Mouse (Mus musculus) MEL (cell line): ENCODE results near the gene Hes3. TPM values are rescaled to one million over a fixed set of nuclear protein-coding genes. Genes with fewer than 3 reads are reported as not detected.

ENCODE experiments used
- DNase-seq: peaks from one replicate; pipeline ENCODE4 v3.0.0; 2011; ENCODE audit warnings: low read depth, low spot score
- H3K27ac ChIP-seq: 2 replicates; pipeline ENCODE4 v1.5.1; 2012; ENCODE audit warnings: low read depth, mild to moderate bottlenecking, control low read depth, low read length, moderate library complexity; ENCODE audit not compliant: control insufficient read depth
- H3K27me3 ChIP-seq, 2 experiments: fragments of 150-350 bp in 1 of 2; sonication (generic) in 1 of 2; 2 replicates each; pipeline ENCODE4 v1.6.1; 2012; ENCODE audit warnings: low read length in 2 of 2, mild to moderate bottlenecking in 2 of 2, improper control_type of control experiment in 1 of 2, moderate library complexity in 1 of 2; ENCODE audit not compliant: insufficient read depth in 2 of 2, control insufficient read depth in 1 of 2
- H3K36me3 ChIP-seq, 2 experiments: 2 replicates each; pipeline ENCODE4 v1.6.1; 2012 to 2014; ENCODE audit warnings: low read length in 2 of 2, improper control_type of control experiment in 1 of 2, inconsistent platforms in 1 of 2, mild to moderate bottlenecking in 1 of 2; ENCODE audit not compliant: insufficient read depth in 2 of 2, control insufficient read depth in 1 of 2
- H3K4me1 ChIP-seq, 2 experiments: fragments of 150-350 bp in 1 of 2; sonication (generic) in 1 of 2; 2 replicates each; pipeline ENCODE4 v1.6.1; 2012; ENCODE audit warnings: low read length in 2 of 2, improper control_type of control experiment in 1 of 2, mild to moderate bottlenecking in 1 of 2; ENCODE audit not compliant: insufficient read depth in 2 of 2, control insufficient read depth in 1 of 2
- H3K4me3 ChIP-seq, 2 experiments: fragments of 150-350 bp in 1 of 2; sonication (generic) in 1 of 2; 2 replicates each; pipeline ENCODE4 v1.5.1; 2012; ENCODE audit warnings: low read depth in 2 of 2, low read length in 2 of 2, mild to moderate bottlenecking in 2 of 2, moderate library complexity in 2 of 2, control low read depth in 1 of 2, improper control_type of control experiment in 1 of 2; ENCODE audit not compliant: control insufficient read depth in 1 of 2, insufficient read depth in 1 of 2
- H3K79me2 ChIP-seq: 2 replicates; pipeline ENCODE4 v1.6.1; 2012; ENCODE audit warnings: mild to moderate bottlenecking, low read length, moderate library complexity; ENCODE audit not compliant: control insufficient read depth, poor library complexity, insufficient read depth
- H3K9ac ChIP-seq: 2 replicates; pipeline ENCODE4 v1.6.1; 2012; ENCODE audit warnings: low read depth, mild to moderate bottlenecking, control low read depth, low read length, moderate library complexity; ENCODE audit not compliant: control insufficient read depth, poor library complexity, severe bottlenecking
- H3K9me3 ChIP-seq: fragments of 150-350 bp; sonication (generic); replicated peaks from 2 replicates; pipeline ENCODE4 v1.6.1; 2012; ENCODE audit warnings: mild to moderate bottlenecking, low read length, improper control_type of control experiment, moderate library complexity; ENCODE audit not compliant: insufficient read depth
- CHD2 ChIP-seq: IDR thresholded peaks from 2 replicates; pipeline ENCODE4 v1.6.1; 2011; ENCODE audit warnings: low read length, improper control_type of control experiment
- ELF1 ChIP-seq: IDR thresholded peaks from 2 replicates; pipeline ENCODE4 v1.6.1; 2014; ENCODE audit warnings: low read depth, mild to moderate bottlenecking, inconsistent platforms, low read length, improper control_type of control experiment, moderate library complexity
- ETS1 ChIP-seq: IDR thresholded peaks from 2 replicates; pipeline ENCODE4 v1.6.1; 2012; ENCODE audit warnings: low read depth, mild to moderate bottlenecking, inconsistent platforms, low read length, improper control_type of control experiment, moderate library complexity
- GABPA ChIP-seq: IDR thresholded peaks from 2 replicates; pipeline ENCODE4 v1.6.1; 2012; ENCODE audit warnings: low read depth, mild to moderate bottlenecking, inconsistent platforms, low read length, improper control_type of control experiment, moderate library complexity
- HCFC1 ChIP-seq: IDR thresholded peaks from 2 replicates; pipeline ENCODE4 v1.6.1; 2012; ENCODE audit warnings: low read depth, mild to moderate bottlenecking, inconsistent platforms, low read length, improper control_type of control experiment, moderate library complexity
- JUND ChIP-seq: IDR thresholded peaks from 2 replicates; pipeline ENCODE4 v1.6.1; 2011; ENCODE audit warnings: low read depth, mild to moderate bottlenecking, improper control_type of control experiment, low read length
- NELFE ChIP-seq: IDR thresholded peaks from 2 replicates; pipeline ENCODE4 v1.6.1; 2011; ENCODE audit warnings: low read depth, low read length, improper control_type of control experiment
- POLR2AphosphoS5 ChIP-seq: IDR thresholded peaks from 2 replicates; pipeline ENCODE4 v1.6.1; 2012; ENCODE audit warnings: low read depth, borderline replicate concordance, mild to moderate bottlenecking, inconsistent platforms, low read length, moderate library complexity, mixed read lengths
- RCOR1 ChIP-seq: IDR thresholded peaks from 2 replicates; pipeline ENCODE4 v1.6.1; 2012; ENCODE audit warnings: low read depth, mild to moderate bottlenecking, inconsistent platforms, low read length, improper control_type of control experiment
- SMC3 ChIP-seq: IDR thresholded peaks from 2 replicates; pipeline ENCODE4 v1.6.1; 2011; ENCODE audit warnings: low read depth, low read length, improper control_type of control experiment
- UBTF ChIP-seq: IDR thresholded peaks from 2 replicates; pipeline ENCODE4 v1.6.1; 2012; ENCODE audit warnings: low read depth, mild to moderate bottlenecking, inconsistent platforms, low read length, improper control_type of control experiment, moderate library complexity, borderline replicate concordance; ENCODE audit not compliant: insufficient read depth
- ZC3H11A ChIP-seq: IDR thresholded peaks from 2 replicates; pipeline ENCODE4 v1.6.1; 2012; ENCODE audit warnings: low read depth, mild to moderate bottlenecking, inconsistent platforms, low read length, improper control_type of control experiment
- ZKSCAN1 ChIP-seq: IDR thresholded peaks from 2 replicates; pipeline ENCODE4 v1.6.1; 2012; ENCODE audit warnings: low read depth, mild to moderate bottlenecking, inconsistent platforms, low read length, improper control_type of control experiment, moderate library complexity
- polyA plus RNA-seq, 2 experiments: library from polyadenylated mRNA; stranded (reverse) in 1 of 2; unstranded in 1 of 2; fragments of >175 nt in 1 of 2; fragments of >200 nt in 1 of 2; gene quantifications; 2 replicates each; pipeline versions ENCODE4 v1.2.1 to v1.2.4; 2012; ENCODE audit warnings: low replicate concordance in 2 of 2, low read depth in 1 of 2; ENCODE audit not compliant: insufficient read length in 2 of 2, insufficient read depth in 1 of 2, missing spikeins in 1 of 2
- total RNA-seq: library from RNA; depleted of rRNA; stranded (reverse); fragments of 300-350 nt; gene quantifications from 2 replicates; pipeline ENCODE4 v1.2.3, GENCODE M21; 2012

Gene Hes3
- total and polyA plus RNA-seq, 3 experiments, result 0.04 TPM; not detected in 2

DNA sequence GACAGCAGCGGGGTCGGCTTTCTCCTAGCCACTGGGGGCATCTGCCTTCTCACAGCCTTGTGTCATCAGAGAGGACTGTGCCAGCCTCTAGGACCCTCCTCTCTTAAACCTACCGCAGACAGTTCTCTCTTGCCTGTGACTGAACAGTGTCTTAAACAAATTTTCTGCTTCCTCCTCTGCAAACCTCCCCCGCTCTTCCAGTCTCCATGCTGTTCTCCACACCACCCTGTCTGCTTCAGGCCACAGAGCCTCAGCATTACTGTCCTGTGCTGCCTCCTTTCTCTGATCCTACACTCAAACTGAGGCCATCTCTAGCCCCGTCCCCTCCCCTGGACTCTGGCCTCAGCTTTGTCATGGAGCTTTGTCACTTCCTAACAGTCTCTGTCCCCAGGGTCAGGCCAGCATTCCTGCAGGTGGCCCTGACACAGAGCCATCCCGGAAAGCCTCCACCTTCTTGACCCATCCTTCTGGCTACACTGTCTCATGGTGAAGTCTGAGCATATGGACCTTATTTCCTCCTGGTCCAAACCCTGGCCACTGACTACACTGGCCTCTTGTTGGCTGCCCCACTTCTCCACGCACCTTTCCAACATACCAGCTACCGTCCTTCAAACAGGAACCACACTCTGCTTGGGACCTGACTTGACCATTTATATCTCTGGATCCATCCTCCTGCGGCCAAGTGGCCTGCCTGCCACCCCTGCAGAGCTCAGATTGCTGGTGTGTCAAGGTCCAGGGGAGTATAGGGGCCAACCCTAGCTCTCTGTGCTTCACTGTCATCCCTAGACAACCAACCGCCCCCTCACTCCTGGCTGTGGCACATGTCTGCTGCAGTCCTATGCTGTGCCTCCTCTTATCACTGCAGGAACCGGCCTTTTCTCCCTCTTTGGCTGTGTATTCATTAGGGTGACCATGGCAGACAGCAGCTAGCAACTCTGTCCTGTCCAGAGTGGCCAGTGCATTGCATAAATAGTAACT is 46.6 kb downstream of the Hes3 start:
- H3K27me3 ChIP-seq, result no peaks in the 10 kb centered on the region
- no peaks in the 10 kb centered on the region for H3K79me2 ChIP-seq
- H3K27ac ChIP-seq, result no peak overlapping the region
- TF ChIP-seq ELF1 (no peak), GABPA (no peak), POLR2AphosphoS5 (no peak)
- DNase-seq, result no peak
- H3K4me3 ChIP-seq, result no peak overlapping the region
- H3K36me3 ChIP-seq, result peaks cover 2 to 17% of the 10 kb centered on the region in 2 experiments; a peak in 3 of 4 replicates
- H3K9me3 ChIP-seq, result no peaks in the 10 kb centered on the region
- H3K4me1 ChIP-seq, result peaks cover 9 to 18% of the 10 kb centered on the region in 2 experiments; a peak in 3 of 4 replicates
- H3K9ac ChIP-seq, result no peak overlapping the region

DNA sequence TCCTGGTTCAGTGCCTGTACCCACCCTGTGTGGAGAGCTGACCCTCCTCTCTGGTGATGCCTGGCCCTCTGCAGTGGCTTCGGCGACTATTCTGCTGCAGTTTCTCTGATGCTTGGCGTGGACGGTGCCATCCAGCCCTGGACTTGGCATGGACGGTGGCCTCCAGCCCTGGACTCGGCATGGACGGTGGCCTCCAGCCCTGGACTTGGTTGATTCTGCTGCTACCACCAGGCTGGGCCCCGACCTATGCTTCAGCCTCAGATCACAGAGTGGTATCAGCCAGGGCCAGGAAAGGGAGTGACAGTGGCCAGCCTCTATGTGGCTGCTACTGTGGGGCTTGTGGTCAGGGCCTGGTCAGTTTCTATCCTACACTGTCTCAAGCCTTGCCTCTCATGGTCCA is 47.5 kb downstream of the Hes3 start:
- DNase-seq, result no peak
- no peak overlapping the region for H3K9ac ChIP-seq
- no peak overlapping the region for H3K27ac ChIP-seq
- H3K27me3 ChIP-seq, result no peaks in the 10 kb centered on the region
- TF ChIP-seq ZC3H11A, result no peak
- TF ChIP-seq UBTF, result no peak
- TF ChIP-seq SMC3, result no peak
- TF ChIP-seq ZKSCAN1, result no peak
- TF ChIP-seq ETS1, result no peak
- TF ChIP-seq RCOR1, result no peak
- no peak for TF ChIP-seq HCFC1
- no peak for TF ChIP-seq CHD2
- TF ChIP-seq JUND, result no peak
- TF ChIP-seq NELFE, result no peak
- peaks cover 9 to 18% of the 10 kb centered on the region in 2 experiments; a peak in 3 of 4 replicates for H3K4me1 ChIP-seq
- no peaks in the 10 kb centered on the region for H3K79me2 ChIP-seq
- H3K4me3 ChIP-seq, result no peak overlapping the region
- H3K36me3 ChIP-seq, result peaks cover 2 to 17% of the 10 kb centered on the region in 2 experiments; a peak in 3 of 4 replicates
- no peaks in the 10 kb centered on the region for H3K9me3 ChIP-seq
